Mouse (Mus musculus) MEL (cell line): Measurements from ENCODE around the gene Zfp719. TPM values are rescaled to one million over a fixed set of nuclear protein-coding genes. Genes with fewer than 3 reads are reported as not detected.

Source experiments
- DNase-seq: peaks from one replicate; pipeline ENCODE4 v3.0.0; 2011; ENCODE audit warnings: low read depth, low spot score
- H3K27ac ChIP-seq: 2 replicates; pipeline ENCODE4 v1.5.1; 2012; ENCODE audit warnings: low read depth, mild to moderate bottlenecking, control low read depth, low read length, moderate library complexity; ENCODE audit not compliant: control insufficient read depth
- H3K27me3 ChIP-seq, 2 experiments: fragments of 150-350 bp in 1 of 2; sonication (generic) in 1 of 2; 2 replicates each; pipeline ENCODE4 v1.6.1; 2012; ENCODE audit warnings: low read length in 2 of 2, mild to moderate bottlenecking in 2 of 2, improper control_type of control experiment in 1 of 2, moderate library complexity in 1 of 2; ENCODE audit not compliant: insufficient read depth in 2 of 2, control insufficient read depth in 1 of 2
- H3K36me3 ChIP-seq, 2 experiments: 2 replicates each; pipeline ENCODE4 v1.6.1; 2012 to 2014; ENCODE audit warnings: low read length in 2 of 2, improper control_type of control experiment in 1 of 2, inconsistent platforms in 1 of 2, mild to moderate bottlenecking in 1 of 2; ENCODE audit not compliant: insufficient read depth in 2 of 2, control insufficient read depth in 1 of 2
- H3K4me1 ChIP-seq, 2 experiments: fragments of 150-350 bp in 1 of 2; sonication (generic) in 1 of 2; 2 replicates each; pipeline ENCODE4 v1.6.1; 2012; ENCODE audit warnings: low read length in 2 of 2, improper control_type of control experiment in 1 of 2, mild to moderate bottlenecking in 1 of 2; ENCODE audit not compliant: insufficient read depth in 2 of 2, control insufficient read depth in 1 of 2
- H3K4me3 ChIP-seq, 2 experiments: fragments of 150-350 bp in 1 of 2; sonication (generic) in 1 of 2; 2 replicates each; pipeline ENCODE4 v1.5.1; 2012; ENCODE audit warnings: low read depth in 2 of 2, low read length in 2 of 2, mild to moderate bottlenecking in 2 of 2, moderate library complexity in 2 of 2, control low read depth in 1 of 2, improper control_type of control experiment in 1 of 2; ENCODE audit not compliant: control insufficient read depth in 1 of 2, insufficient read depth in 1 of 2
- H3K79me2 ChIP-seq: 2 replicates; pipeline ENCODE4 v1.6.1; 2012; ENCODE audit warnings: mild to moderate bottlenecking, low read length, moderate library complexity; ENCODE audit not compliant: control insufficient read depth, poor library complexity, insufficient read depth
- H3K9ac ChIP-seq: 2 replicates; pipeline ENCODE4 v1.6.1; 2012; ENCODE audit warnings: low read depth, mild to moderate bottlenecking, control low read depth, low read length, moderate library complexity; ENCODE audit not compliant: control insufficient read depth, poor library complexity, severe bottlenecking
- H3K9me3 ChIP-seq: fragments of 150-350 bp; sonication (generic); replicated peaks from 2 replicates; pipeline ENCODE4 v1.6.1; 2012; ENCODE audit warnings: mild to moderate bottlenecking, low read length, improper control_type of control experiment, moderate library complexity; ENCODE audit not compliant: insufficient read depth
- BHLHE40 ChIP-seq: IDR thresholded peaks from 2 replicates; pipeline ENCODE4 v1.6.1; 2012; ENCODE audit warnings: low read depth, mild to moderate bottlenecking, inconsistent platforms, low read length, improper control_type of control experiment, borderline replicate concordance
- CHD1 ChIP-seq: IDR thresholded peaks from 2 replicates; pipeline ENCODE4 v1.6.1; 2012; ENCODE audit warnings: low read depth, mild to moderate bottlenecking, inconsistent platforms, low read length, improper control_type of control experiment
- CHD2 ChIP-seq: IDR thresholded peaks from 2 replicates; pipeline ENCODE4 v1.6.1; 2011; ENCODE audit warnings: low read length, improper control_type of control experiment
- CTCF ChIP-seq, 3 experiments: IDR thresholded peaks in 2 of 3; conservative IDR thresholded peaks in 1 of 3; 2 replicates each; pipeline ENCODE4 v1.5.1; 2011 to 2012; ENCODE audit warnings: low read length in 3 of 3, low read depth in 2 of 3, mild to moderate bottlenecking in 2 of 3, improper control_type of control experiment in 1 of 3, inconsistent platforms in 1 of 3, mixed read lengths in 1 of 3, moderate library complexity in 1 of 3; ENCODE audit not compliant: control insufficient read depth in 1 of 3, insufficient read depth in 1 of 3, poor library complexity in 1 of 3, severe bottlenecking in 1 of 3
- E2F4 ChIP-seq: IDR thresholded peaks from 2 replicates; pipeline ENCODE4 v1.6.1; 2011; ENCODE audit warnings: low read depth, low read length, improper control_type of control experiment, borderline replicate concordance
- ELF1 ChIP-seq: IDR thresholded peaks from 2 replicates; pipeline ENCODE4 v1.6.1; 2014; ENCODE audit warnings: low read depth, mild to moderate bottlenecking, inconsistent platforms, low read length, improper control_type of control experiment, moderate library complexity
- EP300 ChIP-seq, 2 experiments: IDR thresholded peaks; 2 replicates each; pipeline ENCODE4 v1.6.1; 2011; ENCODE audit warnings: improper control_type of control experiment in 2 of 2, low read length in 2 of 2, low read depth in 1 of 2, mild to moderate bottlenecking in 1 of 2
- ETS1 ChIP-seq: IDR thresholded peaks from 2 replicates; pipeline ENCODE4 v1.6.1; 2012; ENCODE audit warnings: low read depth, mild to moderate bottlenecking, inconsistent platforms, low read length, improper control_type of control experiment, moderate library complexity
- GABPA ChIP-seq: IDR thresholded peaks from 2 replicates; pipeline ENCODE4 v1.6.1; 2012; ENCODE audit warnings: low read depth, mild to moderate bottlenecking, inconsistent platforms, low read length, improper control_type of control experiment, moderate library complexity
- HCFC1 ChIP-seq: IDR thresholded peaks from 2 replicates; pipeline ENCODE4 v1.6.1; 2012; ENCODE audit warnings: low read depth, mild to moderate bottlenecking, inconsistent platforms, low read length, improper control_type of control experiment, moderate library complexity
- KAT2A ChIP-seq: conservative IDR thresholded peaks from 2 replicates; pipeline ENCODE4 v1.6.1; 2012; ENCODE audit warnings: low read depth, low read length, improper control_type of control experiment, inconsistent platforms
- MAFK ChIP-seq: IDR thresholded peaks from 2 replicates; pipeline ENCODE4 v1.6.1; 2011; ENCODE audit warnings: low read depth, mild to moderate bottlenecking, low read length, improper control_type of control experiment, borderline replicate concordance
- MAX ChIP-seq: IDR thresholded peaks from 2 replicates; pipeline ENCODE4 v1.6.1; 2011; ENCODE audit warnings: low read length, improper control_type of control experiment
- MAZ ChIP-seq: IDR thresholded peaks from 2 replicates; pipeline ENCODE4 v1.6.1; 2012; ENCODE audit warnings: low read depth, mild to moderate bottlenecking, inconsistent platforms, low read length, improper control_type of control experiment
- MEF2A ChIP-seq: IDR thresholded peaks from 2 replicates; pipeline ENCODE4 v1.6.1; 2014; ENCODE audit warnings: low read depth, mild to moderate bottlenecking, inconsistent platforms, low read length, improper control_type of control experiment; ENCODE audit not compliant: poor library complexity, insufficient replicate concordance, severe bottlenecking; ENCODE audit errors: extremely low read depth
- MYB ChIP-seq: IDR thresholded peaks from 2 replicates; pipeline ENCODE4 v1.6.1; 2011; ENCODE audit warnings: mild to moderate bottlenecking, low read depth, low read length, improper control_type of control experiment
- MYC ChIP-seq: IDR thresholded peaks from 2 replicates; pipeline ENCODE4 v1.6.1; 2011; ENCODE audit warnings: low read depth, mild to moderate bottlenecking, low read length, improper control_type of control experiment, moderate library complexity
- NELFE ChIP-seq: IDR thresholded peaks from 2 replicates; pipeline ENCODE4 v1.6.1; 2011; ENCODE audit warnings: low read depth, low read length, improper control_type of control experiment
- POLR2A ChIP-seq, 2 experiments: IDR thresholded peaks; 2 replicates each; pipeline ENCODE4 v1.6.1; 2011 to 2012; ENCODE audit warnings: low read length in 2 of 2, mild to moderate bottlenecking in 2 of 2, control low read depth in 1 of 2, improper control_type of control experiment in 1 of 2, low read depth in 1 of 2, moderate library complexity in 1 of 2; ENCODE audit not compliant: control insufficient read depth in 1 of 2, insufficient read depth in 1 of 2, poor library complexity in 1 of 2
- POLR2AphosphoS2 ChIP-seq: IDR thresholded peaks from 2 replicates; pipeline ENCODE4 v1.6.1; 2011; ENCODE audit warnings: low read length, improper control_type of control experiment
- POLR2AphosphoS5 ChIP-seq: IDR thresholded peaks from 2 replicates; pipeline ENCODE4 v1.6.1; 2012; ENCODE audit warnings: low read depth, borderline replicate concordance, mild to moderate bottlenecking, inconsistent platforms, low read length, moderate library complexity, mixed read lengths
- RAD21 ChIP-seq: IDR thresholded peaks from 2 replicates; pipeline ENCODE4 v1.6.1; 2011; ENCODE audit warnings: mild to moderate bottlenecking, low read depth, low read length, improper control_type of control experiment
- SMC3 ChIP-seq: IDR thresholded peaks from 2 replicates; pipeline ENCODE4 v1.6.1; 2011; ENCODE audit warnings: low read depth, low read length, improper control_type of control experiment
- TAL1 ChIP-seq: IDR thresholded peaks from 2 replicates; pipeline ENCODE4 v1.6.1; 2012; ENCODE audit warnings: mild to moderate bottlenecking, inconsistent platforms, low read length, moderate library complexity, mixed read lengths
- TCF12 ChIP-seq: IDR thresholded peaks from 2 replicates; pipeline ENCODE4 v1.6.1; 2014; ENCODE audit warnings: low read depth, mild to moderate bottlenecking, inconsistent platforms, low read length, improper control_type of control experiment, moderate library complexity
- UBTF ChIP-seq: IDR thresholded peaks from 2 replicates; pipeline ENCODE4 v1.6.1; 2012; ENCODE audit warnings: low read depth, mild to moderate bottlenecking, inconsistent platforms, low read length, improper control_type of control experiment, moderate library complexity, borderline replicate concordance; ENCODE audit not compliant: insufficient read depth
- USF1 ChIP-seq: IDR thresholded peaks from 2 replicates; pipeline ENCODE4 v1.6.1; 2014; ENCODE audit warnings: low read depth, mild to moderate bottlenecking, inconsistent platforms, low read length, improper control_type of control experiment, moderate library complexity
- USF2 ChIP-seq, 2 experiments: IDR thresholded peaks; 2 replicates each; pipeline ENCODE4 v1.6.1; 2011 to 2012; ENCODE audit warnings: improper control_type of control experiment in 2 of 2, low read length in 2 of 2, borderline replicate concordance in 1 of 2, inconsistent platforms in 1 of 2, low read depth in 1 of 2, mild to moderate bottlenecking in 1 of 2; ENCODE audit not compliant: insufficient read depth in 1 of 2
- ZC3H11A ChIP-seq: IDR thresholded peaks from 2 replicates; pipeline ENCODE4 v1.6.1; 2012; ENCODE audit warnings: low read depth, mild to moderate bottlenecking, inconsistent platforms, low read length, improper control_type of control experiment
- ZKSCAN1 ChIP-seq: IDR thresholded peaks from 2 replicates; pipeline ENCODE4 v1.6.1; 2012; ENCODE audit warnings: low read depth, mild to moderate bottlenecking, inconsistent platforms, low read length, improper control_type of control experiment, moderate library complexity
- ZNF384 ChIP-seq: IDR thresholded peaks from 2 replicates; pipeline ENCODE4 v1.6.1; 2012; ENCODE audit warnings: low read depth, mild to moderate bottlenecking, inconsistent platforms, low read length, improper control_type of control experiment
- polyA plus RNA-seq, 2 experiments: library from polyadenylated mRNA; stranded (reverse) in 1 of 2; unstranded in 1 of 2; fragments of >175 nt in 1 of 2; fragments of >200 nt in 1 of 2; gene quantifications; 2 replicates each; pipeline versions ENCODE4 v1.2.1 to v1.2.4; 2012; ENCODE audit warnings: low replicate concordance in 2 of 2, low read depth in 1 of 2; ENCODE audit not compliant: insufficient read length in 2 of 2, insufficient read depth in 1 of 2, missing spikeins in 1 of 2
- total RNA-seq: library from RNA; depleted of rRNA; stranded (reverse); fragments of 300-350 nt; gene quantifications from 2 replicates; pipeline ENCODE4 v1.2.3, GENCODE M21; 2012

Gene Zfp719
- total and polyA plus RNA-seq, 3 experiments: 1.9 to 5.5 TPM; not detected in 1

DNA sequence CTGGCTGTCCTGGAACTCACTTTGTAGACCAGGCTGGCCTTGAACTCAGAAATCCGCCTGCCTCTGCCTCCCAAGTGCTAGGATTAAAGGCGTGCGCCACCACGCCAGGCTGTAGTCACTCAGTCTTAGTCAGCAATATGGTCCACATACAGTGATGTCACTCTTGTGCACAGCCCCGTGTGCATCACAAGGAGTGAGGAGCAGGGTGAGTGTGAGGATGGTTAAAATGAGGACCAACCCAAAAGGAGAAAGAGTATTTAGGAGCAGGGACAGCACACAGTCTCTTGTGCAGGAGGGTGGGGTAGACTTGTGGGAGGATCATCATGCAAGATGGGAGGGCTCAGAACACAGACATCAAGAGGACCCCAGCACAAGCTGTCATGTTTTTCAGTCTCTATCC lies 24.1 kb upstream of the Zfp719 start:
- no peak overlapping the region for H3K9ac ChIP-seq
- no peak for DNase-seq
- TF ChIP-seq ELF1: no peak
- TF ChIP-seq SMC3: no peak
- TF ChIP-seq MAX: no peak
- TF ChIP-seq TCF12: no peak
- TF ChIP-seq POLR2AphosphoS2: no peak
- TF ChIP-seq CTCF (IDR thresholded peaks at IDR 0.05 in 2 of 3, conservative IDR thresholded peaks at IDR 0.05 in 1 of 3; ENCODE audit: control insufficient read depth in 1 of 3, insufficient read depth in 1 of 3, low read depth in 2 of 3, low read length in 3 of 3, poor library complexity in 1 of 3, severe bottlenecking in 1 of 3): no peak
- no peak for TF ChIP-seq USF2 (IDR thresholded peaks at IDR 0.05; ENCODE audit: borderline replicate concordance in 1 of 2, insufficient read depth in 1 of 2, low read depth in 1 of 2, low read length in 2 of 2)
- TF ChIP-seq MEF2A: no peak
- no peak for TF ChIP-seq POLR2A (IDR thresholded peaks at IDR 0.05; ENCODE audit: control insufficient read depth in 1 of 2, insufficient read depth in 1 of 2, low read depth in 1 of 2, low read length in 2 of 2, poor library complexity in 1 of 2)
- TF ChIP-seq MYB: no peak
- no peak for TF ChIP-seq MAFK
- TF ChIP-seq MYC: no peak
- TF ChIP-seq GABPA: no peak
- TF ChIP-seq TAL1: no peak
- TF ChIP-seq ETS1: no peak
- no peak for TF ChIP-seq ZKSCAN1
- no peak for TF ChIP-seq CHD1
- no peak for TF ChIP-seq USF1
- TF ChIP-seq BHLHE40: no peak
- no peak for TF ChIP-seq EP300 (IDR thresholded peaks at IDR 0.05; ENCODE audit: low read depth in 1 of 2, low read length in 2 of 2)
- TF ChIP-seq, all 39 proteins: peak for 0
- H3K27ac ChIP-seq: no peak overlapping the region
- no peaks in the 10 kb centered on the region for H3K36me3 ChIP-seq
- H3K9me3 ChIP-seq: no peaks in the 10 kb centered on the region
- H3K4me3 ChIP-seq: no peak overlapping the region
- H3K4me1 ChIP-seq: no peaks in the 10 kb centered on the region
- H3K79me2 ChIP-seq: no peaks in the 10 kb centered on the region
- no peaks in the 10 kb centered on the region for H3K27me3 ChIP-seq

DNA sequence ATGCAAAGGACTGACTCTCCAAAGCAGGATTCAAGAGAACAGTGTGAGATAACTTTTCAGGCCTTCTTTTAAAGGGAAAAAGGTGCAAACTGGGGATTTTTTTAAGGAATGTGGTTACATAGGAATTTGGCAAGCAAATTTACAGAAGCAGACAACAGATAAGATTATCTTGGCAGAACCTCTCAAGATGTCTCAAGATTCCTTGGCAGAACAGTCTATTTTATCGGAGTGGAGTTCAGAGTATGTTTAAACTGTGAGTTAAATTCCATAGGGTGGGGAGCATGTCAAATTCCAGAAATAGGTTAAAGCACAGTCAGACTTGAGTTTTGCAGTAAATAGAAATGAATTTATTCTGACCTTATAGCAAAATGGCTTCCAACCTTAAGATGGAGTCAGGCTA lies 22.5 kb upstream of the Zfp719 start:
- no peaks in the 10 kb centered on the region for H3K36me3 ChIP-seq
- H3K4me3 ChIP-seq: no peak overlapping the region
- no peak for TF ChIP-seq HCFC1
- no peak for TF ChIP-seq E2F4
- TF ChIP-seq CTCF (IDR thresholded peaks at IDR 0.05 in 2 of 3, conservative IDR thresholded peaks at IDR 0.05 in 1 of 3; ENCODE audit: control insufficient read depth in 1 of 3, insufficient read depth in 1 of 3, low read depth in 2 of 3, low read length in 3 of 3, poor library complexity in 1 of 3, severe bottlenecking in 1 of 3): no peak
- TF ChIP-seq KAT2A: no peak
- no peak for TF ChIP-seq RAD21
- no peak for TF ChIP-seq EP300 (IDR thresholded peaks at IDR 0.05; ENCODE audit: low read depth in 1 of 2, low read length in 2 of 2)
- TF ChIP-seq ZNF384: no peak
- TF ChIP-seq UBTF: no peak
- TF ChIP-seq MAZ: no peak
- TF ChIP-seq CHD1: no peak
- no peak for TF ChIP-seq ZC3H11A
- no peak for TF ChIP-seq USF1
- no peak for TF ChIP-seq MYB
- no peak for TF ChIP-seq NELFE
- no peak for TF ChIP-seq POLR2AphosphoS5
- no peak for TF ChIP-seq POLR2AphosphoS2
- no peak for TF ChIP-seq MAX
- TF ChIP-seq CHD2: no peak
- H3K79me2 ChIP-seq: no peaks in the 10 kb centered on the region
- H3K27me3 ChIP-seq: no peaks in the 10 kb centered on the region
- H3K9ac ChIP-seq: no peak overlapping the region
- H3K9me3 ChIP-seq: no peaks in the 10 kb centered on the region
- no peak overlapping the region for H3K27ac ChIP-seq
- DNase-seq: no peak
- no peaks in the 10 kb centered on the region for H3K4me1 ChIP-seq
